Mouse (Mus musculus): ENCODE data around the gene Gjb5. TPM values are rescaled to one million over a fixed set of nuclear protein-coding genes. Genes with fewer than 3 reads are reported as not detected.

The Gjb5 gene
- total RNA-seq, 2 experiments from 2014 or later = 0.48 to 0.61 TPM

- intact Hi-C loops (cut with DNase I) = loop anchor here (2.0 kb wide), 1 partner anchor 37 kb away; no protein-coding TSS in a partner anchor
- DNase-seq = no peak
These were observed 42.2 kb downstream of the Gjb5 start for GRCm38 (mm10) chr4:127315753-127316152.

- intact Hi-C loops (cut with DNase I) = loop anchor here (2.0 kb wide), 1 partner anchor 36 kb away; no protein-coding TSS in a partner anchor
- no peak for DNase-seq
These were observed 43.4 kb downstream of the Gjb5 start for GRCm38 (mm10) chr4:127314585-127314984.

- DNase-seq = peak; percentile 86 to 87
- intact Hi-C loops (cut with DNase I) = loop anchor here (2.0 kb wide), 1 partner anchor 35 kb away; no protein-coding TSS in a partner anchor
These were observed 44.1 kb downstream of the Gjb5 start, which contains the start of gene Gja4 for GRCm38 (mm10) chr4:127313861-127314260. Gene Gja4, minus strand, starts transcription at chr4:127314039.

- DNase-seq = no peak
- intact Hi-C loops (cut with DNase I) = no loop called here
These were observed 45.6 kb downstream of the Gjb5 start for GRCm38 (mm10) chr4:127312349-127312748.

GRCm38 (mm10) chr4:127311561-127311960 is 46.4 kb downstream of the Gjb5 start:
- intact Hi-C loops (cut with DNase I) = no loop called here
- no peak for DNase-seq

- DNase-seq = no peak
- intact Hi-C loops (cut with DNase I) = no loop called here
These were observed 51.1 kb downstream of the Gjb5 start for GRCm38 (mm10) chr4:127306915-127307314.

Other genes with a start within 250 kb of the Gjb5 start
- gene Tmem35b, start 234.5 kb downstream of the Gjb5 start, total RNA-seq (2021) = 1 to 10 TPM; 1.6 to 2.2 TPM
- under 1 TPM; 0.26 to 0.29 TPM for gene Dlgap3, start 189.0 kb downstream of the Gjb5 start, total RNA-seq (2021)
- 10 to 100 TPM; 43.1 to 43.5 TPM for gene Smim12, start 114.4 kb downstream of the Gjb5 start, total RNA-seq (2021)
- 10 to 100 TPM; 20.8 to 23.0 TPM for gene Gja4, start 44.1 kb downstream of the Gjb5 start, total RNA-seq (2021)
- under 1 TPM in 1 of 2 experiments, not detected in 1; 0.22 TPM for gene Gjb3, start 27.3 kb downstream of the Gjb5 start, total RNA-seq (2021)
- not detected for gene Gjb4, start 4.1 kb downstream of the Gjb5 start, total RNA-seq (2021)